Comparison of ENCODE assay signal across 7 mouse cellular contexts in genomic region chr12:15849861-15850294, GRCm38 (mm10). TPM values are rescaled to one million over a fixed set of nuclear protein-coding genes. Genes with fewer than 3 reads are reported as not detected.
DNase-seq lines count a peak whose midpoint lies in the region; ATAC-seq and TF ChIP-seq lines count a peak whose summit lies in the region.

No protein-coding gene starts in this region.

- H3K4me2 ChIP-seq in kidney, embryonic 15.5 days: no peak overlapping the region
- no peak overlapping the region for H3K4me2 ChIP-seq in forebrain, postnatal 0 days (ENCODE audit: low read depth)

- no peaks in the 10 kb centered on the region for H3K27me3 ChIP-seq in kidney, embryonic 15.5 days
- H3K27me3 ChIP-seq in forebrain, postnatal 0 days (ENCODE audit: insufficient read depth, low read length): no peaks in the 10 kb centered on the region

- H3K4me1 ChIP-seq in kidney, embryonic 15.5 days: peaks cover 10% of the 10 kb centered on the region; the same call in 1 of the 2 replicates
- no peaks in the 10 kb centered on the region for H3K4me1 ChIP-seq in forebrain, postnatal 0 days (ENCODE audit: insufficient read depth)

- no peak overlapping the region for H3K9ac ChIP-seq in kidney, embryonic 15.5 days
- no peak overlapping the region for H3K9ac ChIP-seq in forebrain, postnatal 0 days

- H3K4me3 ChIP-seq in kidney, embryonic 15.5 days (replicated peaks): no peak overlapping the region
- no peak overlapping the region for H3K4me3 ChIP-seq in forebrain, postnatal 0 days (ENCODE audit: low read depth, low read length)

- no peak for TF ChIP-seq CTCF in forebrain, postnatal 0 days (IDR thresholded peaks at IDR 0.05; ENCODE audit: low read depth)

- DNase-seq in urinary bladder, postnatal 14 days (ENCODE audit: low spot score): peak; percentile 47
- no peak for DNase-seq in urinary bladder, postnatal 4 days (ENCODE audit: low spot score in 2 of 2)
- DNase-seq in gastrocnemius, postnatal 10 days: peak; percentile 38
- DNase-seq in testis, postnatal 14 days (ENCODE audit: low spot score): no peak
- no peak for DNase-seq in forebrain, postnatal 0 days
- no peak for DNase-seq in left cerebral cortex, adult 8-10 months (ENCODE audit: low spot score in 2 of 2)

- no peak for ATAC-seq in kidney, embryonic 15.5 days (replicated peaks; ENCODE audit: low FRiP score)
- no peak for ATAC-seq in forebrain, postnatal 0 days

- no peaks in the 10 kb centered on the region for H3K36me3 ChIP-seq in kidney, embryonic 15.5 days
- H3K36me3 ChIP-seq in forebrain, postnatal 0 days (ENCODE audit: insufficient read depth): no peaks in the 10 kb centered on the region

- 0 out of 2 replicates have a peak overlapping the region, but pooled peaks have one; percentile 9 for H3K27ac ChIP-seq in kidney, embryonic 15.5 days
- H3K27ac ChIP-seq in forebrain, postnatal 0 days (ENCODE audit: low read depth, low read length): no peak overlapping the region

- H3K9me3 ChIP-seq in kidney, embryonic 15.5 days (replicated peaks): no peaks in the 10 kb centered on the region
- no peaks in the 10 kb centered on the region for H3K9me3 ChIP-seq in forebrain, postnatal 0 days (ENCODE audit: low read length)

- 56% methylated on average over 3 of the region's 3 CpGs for WGBS in kidney, embryonic 15.5 days
- 44% methylated on average over 3 of the region's 3 CpGs for WGBS in forebrain, postnatal 0 days

RNA-seq across cellular contexts. Expression of gene Trib2, which starts 33.2 kb away (rescaled TPM):
- total RNA-seq in gastrocnemius, postnatal 10 days (2021): 10 to 100 TPM; 23.5 to 32.1 TPM
- 54.8 and 56.1 TPM in 2 replicates for polyA plus RNA-seq in kidney, embryonic 15.5 days (2015; fragmentation: Nextera tagmentation; extraction: Ambion mirVana)
- 114 and 152 TPM in 2 replicates for total RNA-seq in forebrain, postnatal 0 days (2014; rRNA removed)
- polyA plus RNA-seq in forebrain, postnatal 0 days (2015; fragmentation: Nextera tagmentation; extraction: Ambion mirVana): 59.0 and 82.3 TPM in 2 replicates
- 10 to 100 TPM; 28.2 to 36.8 (median 30.9) TPM for total RNA-seq in left cerebral cortex, adult 8-10 months (2022)

Comparison
In these comparisons a context has a peak if more than half of its experiments do, and no peak if none do; other contexts are left out.
1. DNase-seq: peak in urinary bladder, postnatal 14 days (single experiment) and gastrocnemius, postnatal 10 days (single experiment); none in urinary bladder, postnatal 4 days (0 of 2), testis, postnatal 14 days (single experiment), forebrain, postnatal 0 days (single experiment) and left cerebral cortex, adult 8-10 months (0 of 2).